Mouse (Mus musculus): ENCODE data around the gene Olfr94. TPM values are rescaled to one million over a fixed set of nuclear protein-coding genes. Genes with fewer than 3 reads are reported as not detected.

Gene Olfr94
- total RNA-seq, 1 experiment from 2014 or later, result not detected

Other genes starting within 250 kb of the Olfr94 start
- gene Ppp1r11, start 249.3 kb downstream of the Olfr94 start, total RNA-seq (2021), result 78.7 and 85.4 TPM in 2 replicates
- 33.8 and 41.3 TPM in 2 replicates for gene Znrd1, start 242.4 kb downstream of the Olfr94 start, total RNA-seq (2021)
- gene Znrd1as, start 242.4 kb downstream of the Olfr94 start, total RNA-seq (2021), result 16.5 and 21.2 TPM in 2 replicates
- gene 2410137M14Rik, start 219.8 kb downstream of the Olfr94 start, total RNA-seq (2021), result not detected in 2 replicates
- gene H2-M5, start 211.5 kb downstream of the Olfr94 start, total RNA-seq (2021), result not detected in 2 replicates
- gene Zfp57, start 199.8 kb downstream of the Olfr94 start, total RNA-seq (2021), result 2.5 and 3.8 TPM in 2 replicates
- gene Mog, start 177.6 kb downstream of the Olfr94 start, total RNA-seq (2021), result not detected in 2 replicates
- 39.6 and 46.0 TPM in 2 replicates for gene Gabbr1, start 155.0 kb downstream of the Olfr94 start, total RNA-seq (2021)
- not detected in 2 replicates for gene Olfr90, start 112.5 kb downstream of the Olfr94 start, total RNA-seq (2021)
- gene Olfr91, start 102.7 kb downstream of the Olfr94 start, total RNA-seq (2021), result not detected in 2 replicates
- gene Olfr92, start 80.9 kb downstream of the Olfr94 start, total RNA-seq (2021), result not detected in 2 replicates
- not detected in 2 replicates for gene Olfr93, start 39.5 kb downstream of the Olfr94 start, total RNA-seq (2021)
- gene Ubd, start 7.1 kb downstream of the Olfr94 start, total RNA-seq (2021), result not detected in 2 replicates
- gene Olfr95, start 12.1 kb upstream of the Olfr94 start, total RNA-seq (2021), result not detected in 2 replicates
- gene Olfr96, start 19.2 kb upstream of the Olfr94 start, total RNA-seq (2021), result not detected in 2 replicates
- not detected in 2 replicates for gene Olfr97, start 36.3 kb upstream of the Olfr94 start, total RNA-seq (2021)
- not detected in 2 replicates for gene Olfr98, start 62.8 kb upstream of the Olfr94 start, total RNA-seq (2021)
- 2.6 and 5.4 TPM in 2 replicates for gene H2-M3, start 69.2 kb upstream of the Olfr94 start, total RNA-seq (2021)
- gene Olfr99, start 82.5 kb upstream of the Olfr94 start, total RNA-seq (2021), result not detected in 2 replicates
- gene Olfr101, start 103.3 kb upstream of the Olfr94 start, total RNA-seq (2021), result not detected in 2 replicates
- gene Olfr102, start 116.1 kb upstream of the Olfr94 start, total RNA-seq (2021), result not detected in 2 replicates
- gene Olfr103, start 138.7 kb upstream of the Olfr94 start, total RNA-seq (2021), result not detected in 2 replicates
- not detected in 2 replicates for gene Olfr104-ps, start 158.6 kb upstream of the Olfr94 start, total RNA-seq (2021)
- gene Olfr105-ps, start 178.0 kb upstream of the Olfr94 start, total RNA-seq (2021), result not detected in 2 replicates
- not detected in 2 replicates for gene Olfr106-ps, start 189.4 kb upstream of the Olfr94 start, total RNA-seq (2021)
- not detected in 2 replicates for gene Olfr107, start 198.2 kb upstream of the Olfr94 start, total RNA-seq (2021)
- gene Olfr108, start 244.5 kb upstream of the Olfr94 start, total RNA-seq (2021), result not detected in 2 replicates

All from adrenal gland, postnatal 25 days (tissue).